Mouse (Mus musculus) liver, adult (tissue): ENCODE results near the gene Atr.

Experiments used
- GATA4 ChIP-seq: IDR thresholded peaks from 2 replicates; pipeline ENCODE4 v1.6.1; 2014; ENCODE audit warnings: mild to moderate bottlenecking, low read length; ENCODE audit not compliant: insufficient replicate concordance

Atr gene

DNA sequence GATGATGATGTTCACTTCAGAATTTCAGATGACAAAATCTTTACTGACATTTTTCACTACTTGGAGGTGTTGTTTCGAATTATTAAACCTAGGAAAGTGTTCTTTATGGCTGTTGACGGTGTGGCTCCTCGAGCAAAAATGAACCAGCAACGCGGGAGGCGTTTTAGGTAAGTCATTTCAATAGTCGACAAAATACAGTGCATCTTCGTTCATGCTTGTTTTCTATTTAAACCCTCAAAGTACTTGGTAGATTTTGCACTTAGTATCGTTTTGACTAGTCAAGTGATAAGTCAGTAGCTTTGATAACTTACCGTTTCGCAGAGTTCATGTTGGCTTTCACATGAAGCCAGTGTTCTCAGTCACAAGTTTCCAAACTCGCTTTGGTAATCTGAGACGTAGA, 106.6 kb downstream of the Atr start:
- no peak for TF ChIP-seq GATA4

DNA sequence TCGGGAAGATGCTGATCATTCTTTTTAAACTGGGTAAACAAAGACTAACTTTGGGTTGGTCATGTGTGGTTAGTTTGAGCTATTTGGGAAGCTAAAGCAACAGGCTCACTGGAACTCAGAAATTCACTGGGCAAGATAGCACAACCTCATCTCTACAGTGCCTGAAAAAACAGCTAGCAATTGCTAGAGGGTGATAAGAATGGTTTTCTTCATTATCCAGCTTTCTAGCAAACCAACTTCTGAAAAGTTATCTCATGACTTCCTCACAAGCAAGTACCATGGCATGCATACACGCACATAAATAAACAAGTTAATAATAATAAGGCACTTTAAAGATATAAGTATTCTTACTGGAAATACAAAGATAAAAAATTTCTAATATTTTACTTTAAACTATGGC, 120.9 kb downstream of the Atr start:
- no peak for TF ChIP-seq GATA4

DNA sequence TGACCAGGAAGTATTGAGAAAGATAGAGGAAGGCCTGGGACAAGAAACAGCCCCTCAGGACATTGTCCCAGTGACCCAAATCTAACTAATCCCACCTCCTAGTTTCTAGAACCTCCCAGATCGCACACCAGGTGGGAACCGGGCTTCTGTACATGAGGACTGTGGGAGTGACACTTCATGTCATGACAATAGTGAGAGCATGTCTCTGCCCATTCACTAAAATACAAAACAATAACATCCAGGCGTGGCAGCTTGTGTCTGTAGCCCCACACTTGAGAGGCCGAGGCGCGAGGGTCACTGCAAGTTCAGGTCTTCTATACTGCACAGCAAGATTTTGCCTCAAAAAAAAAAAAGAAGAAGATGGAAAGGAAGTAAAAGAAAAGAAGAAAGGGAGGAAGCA, 122.5 kb downstream of the Atr start:
- TF ChIP-seq GATA4: no peak

- no peak for TF ChIP-seq GATA4
Measured at GRCm38 (mm10) chr9:95992255-95992654, 134.9 kb downstream of the Atr start.
